Mouse (Mus musculus): ENCODE results near the gene Rabif. TPM values are rescaled to one million over a fixed set of nuclear protein-coding genes. Genes with fewer than 3 reads are reported as not detected.
"Not testable (repeated sequence)": the region's sequence is repeated elsewhere in the genome, so short reads cannot be mapped to it uniquely, and the experiment has no call there.

Rabif gene
- polyA plus RNA-seq, 1 experiment, result 13.3 TPM

GRCm38 (mm10) chr1:134510018-134510417 is 15.6 kb downstream of the Rabif start:
- 80% methylated on average over 7 of the region's 7 CpGs for whole genome bisulfite sequencing
- no peak for DNase-seq (ENCODE audit: low read depth, low spot score)

- 69% methylated on average over 4 of the region's 4 CpGs for WGBS
- DNase-seq (ENCODE audit: low read depth, low spot score), result no peak
Measured at GRCm38 (mm10) chr1:134512183-134512582, 17.7 kb downstream of the Rabif start.

GRCm38 (mm10) chr1:134512584-134512983 is 18.1 kb downstream of the Rabif start:
- WGBS, result 75% methylated on average over 6 of the region's 6 CpGs
- no peak for DNase-seq (ENCODE audit: low read depth, low spot score)

GRCm38 (mm10) chr1:134513312-134513860 is 18.9 kb downstream of the Rabif start:
- 2% methylated on average over 38 of the region's 38 CpGs for WGBS
- no peak for DNase-seq (ENCODE audit: low read depth, low spot score)

GRCm38 (mm10) chr1:134513876-134514590 is 19.6 kb downstream of the Rabif start:
- WGBS, result 39% methylated on average over 16 of the region's 16 CpGs
- no peak for DNase-seq (ENCODE audit: low read depth, low spot score)

GRCm38 (mm10) chr1:134515891-134516290 is 21.4 kb downstream of the Rabif start:
- WGBS, result 69% methylated on average over 2 of the region's 2 CpGs
- no peak for DNase-seq (ENCODE audit: low read depth, low spot score)

GRCm38 (mm10) chr1:134516491-134517198 is 22.2 kb downstream of the Rabif start:
- no peak for DNase-seq (ENCODE audit: low read depth, low spot score)
- WGBS, result 69% methylated on average over 4 of the region's 4 CpGs

- not testable (repeated sequence) for DNase-seq (ENCODE audit: low read depth, low spot score)
- WGBS, result 95% methylated on average over 14 of the region's 14 CpGs
Measured at GRCm38 (mm10) chr1:134517841-134518240, 23.4 kb downstream of the Rabif start.

- WGBS, result 2% methylated on average over 7 of the region's 7 CpGs
- DNase-seq (ENCODE audit: low read depth, low spot score), result peak; percentile 83
Measured at GRCm38 (mm10) chr1:134518677-134519076, 24.2 kb downstream of the Rabif start.

- WGBS, result 88% methylated on average over 5 of the region's 5 CpGs
- DNase-seq (ENCODE audit: low read depth, low spot score), result not testable (repeated sequence)
Measured at GRCm38 (mm10) chr1:134519201-134519600, 24.8 kb downstream of the Rabif start.

- no peak for DNase-seq (ENCODE audit: low read depth, low spot score)
- 60% methylated on average over 8 of the region's 8 CpGs for WGBS
Measured at GRCm38 (mm10) chr1:134520001-134520721, 25.7 kb downstream of the Rabif start.

GRCm38 (mm10) chr1:134521163-134521562 is 26.7 kb downstream of the Rabif start:
- WGBS, result 29% methylated on average over 7 of the region's 7 CpGs
- DNase-seq (ENCODE audit: low read depth, low spot score), result no peak

GRCm38 (mm10) chr1:134522325-134522724 is 27.9 kb downstream of the Rabif start:
- 33% methylated on average over 2 of the region's 2 CpGs for WGBS
- no peak for DNase-seq (ENCODE audit: low read depth, low spot score)

GRCm38 (mm10) chr1:134524424-134524823 is 30.0 kb downstream of the Rabif start:
- no peak for DNase-seq (ENCODE audit: low read depth, low spot score)
- 82% methylated on average over 5 of the region's 5 CpGs for WGBS

GRCm38 (mm10) chr1:134525015-134525414 is 30.6 kb downstream of the Rabif start:
- WGBS, result 98% methylated on average over 1 of the region's 1 CpGs
- DNase-seq (ENCODE audit: low read depth, low spot score), result no peak

GRCm38 (mm10) chr1:134526752-134527151 is 32.3 kb downstream of the Rabif start:
- 23% methylated on average over 6 of the region's 6 CpGs for WGBS
- peak; percentile 86 for DNase-seq (ENCODE audit: low read depth, low spot score)

GRCm38 (mm10) chr1:134530618-134531017 is 36.2 kb downstream of the Rabif start:
- DNase-seq (ENCODE audit: low read depth, low spot score), result no peak
- WGBS, result 87% methylated on average over 6 of the region's 6 CpGs

- DNase-seq (ENCODE audit: low read depth, low spot score), result not testable (repeated sequence)
- WGBS, result 94% methylated on average over 10 of the region's 10 CpGs
Measured at GRCm38 (mm10) chr1:134533710-134534109, 39.3 kb downstream of the Rabif start.

- WGBS, result 95% methylated on average over 1 of the region's 1 CpGs
- no peak for DNase-seq (ENCODE audit: low read depth, low spot score)
Measured at GRCm38 (mm10) chr1:134535054-134535453, 40.6 kb downstream of the Rabif start.

- 53% methylated on average over 3 of the region's 3 CpGs for WGBS
Measured at GRCm38 (mm10) chr1:134535513-134535912, 41.1 kb downstream of the Rabif start.

More at GRCm38 (mm10) chr1:134535513-134535912, 41.1 kb downstream of the Rabif start:
- DNase-seq (ENCODE audit: low read depth, low spot score), result no peak
